8 mouse cellular contexts compared by ENCODE assay signal in genomic region chr15:38602187-38602870, GRCm38 (mm10).
A peak's percentile ranks its signal among the peaks of the same experiment; 100 is the strongest.
DNase-seq lines count a peak whose midpoint lies in the region; ATAC-seq and TF ChIP-seq lines count a peak whose summit lies in the region.

No protein-coding gene starts in this region.

- TF ChIP-seq CTCF in midbrain, postnatal 0 days (IDR thresholded peaks at IDR 0.05) = no peak

- H3K4me2 ChIP-seq in midbrain, postnatal 0 days (ENCODE audit: low read depth, low read length, poor library complexity, severe bottlenecking) = no peak overlapping the region
- H3K4me2 ChIP-seq in midbrain, embryonic 15.5 days = no peak overlapping the region
- no peak overlapping the region for H3K4me2 ChIP-seq in kidney, embryonic 14.5 days (replicated peaks; ENCODE audit: low read depth, low read length)

- WGBS in midbrain, postnatal 0 days = 68% methylated on average over 12 of the region's 12 CpGs
- WGBS in midbrain, embryonic 15.5 days = 73% methylated on average over 12 of the region's 12 CpGs
- WGBS in kidney, embryonic 14.5 days = 72% methylated on average over 12 of the region's 12 CpGs

- no peaks in the 10 kb centered on the region for H3K4me1 ChIP-seq in midbrain, postnatal 0 days (ENCODE audit: insufficient read depth, low read length)
- no peaks in the 10 kb centered on the region for H3K4me1 ChIP-seq in midbrain, embryonic 15.5 days
- no peaks in the 10 kb centered on the region for H3K4me1 ChIP-seq in kidney, embryonic 14.5 days (ENCODE audit: control insufficient read depth, insufficient read depth, low read length)

- peak; percentile 72 for DNase-seq in midbrain, postnatal 0 days (ENCODE audit: low spot score)
- peak; percentile 87 for DNase-seq in fat pad, adult 2 months (ENCODE audit: extremely low read depth, low read depth, low spot score)
- peak; percentile 91 for DNase-seq in induced T-regulatory cell, adult 2 months (ENCODE audit: low read depth)
- peak; percentile 83 for DNase-seq in lung, postnatal 36 days
- DNase-seq in spleen, postnatal 36 days (ENCODE audit: low spot score in 2 of 2) = peak; percentile 78
- no peak for DNase-seq in retina, postnatal 1 day

- no peak overlapping the region for H3K9ac ChIP-seq in midbrain, postnatal 0 days (replicated peaks; ENCODE audit: low read length, poor library complexity, severe bottlenecking)
- H3K9ac ChIP-seq in midbrain, embryonic 15.5 days = no peak overlapping the region
- H3K9ac ChIP-seq in kidney, embryonic 14.5 days (ENCODE audit: low read depth, low read length) = no peak overlapping the region

- peak; percentile 44; the same call in 1 of the 2 replicates for ATAC-seq in midbrain, postnatal 0 days (ENCODE audit: low FRiP score)
- ATAC-seq in midbrain, embryonic 15.5 days (replicated peaks) = no peak
- ATAC-seq in kidney, embryonic 14.5 days (ENCODE audit: low FRiP score, low TSS enrichment) = no peak

- no peak overlapping the region for H3K27ac ChIP-seq in midbrain, postnatal 0 days (ENCODE audit: low read depth, low read length)
- H3K27ac ChIP-seq in midbrain, embryonic 15.5 days = no peak overlapping the region
- no peak overlapping the region for H3K27ac ChIP-seq in kidney, embryonic 14.5 days (ENCODE audit: low read depth, low read length)

- H3K27me3 ChIP-seq in midbrain, postnatal 0 days (ENCODE audit: insufficient read depth, low read length) = no peaks in the 10 kb centered on the region
- no peaks in the 10 kb centered on the region for H3K27me3 ChIP-seq in midbrain, embryonic 15.5 days (replicated peaks)
- no peaks in the 10 kb centered on the region for H3K27me3 ChIP-seq in kidney, embryonic 14.5 days (ENCODE audit: control insufficient read depth, insufficient read depth, low read length)

- no peaks in the 10 kb centered on the region for H3K9me3 ChIP-seq in midbrain, postnatal 0 days (ENCODE audit: low read length)
- no peaks in the 10 kb centered on the region for H3K9me3 ChIP-seq in midbrain, embryonic 15.5 days
- no peaks in the 10 kb centered on the region for H3K9me3 ChIP-seq in kidney, embryonic 14.5 days (ENCODE audit: control insufficient read depth, low read length)

- H3K4me3 ChIP-seq in midbrain, postnatal 0 days (ENCODE audit: low read depth, low read length) = no peak overlapping the region
- no peak overlapping the region for H3K4me3 ChIP-seq in midbrain, embryonic 15.5 days
- H3K4me3 ChIP-seq in kidney, embryonic 14.5 days (ENCODE audit: low read length) = no peak overlapping the region

- H3K36me3 ChIP-seq in midbrain, postnatal 0 days (ENCODE audit: insufficient read depth, low read length) = no peaks in the 10 kb centered on the region
- H3K36me3 ChIP-seq in midbrain, embryonic 15.5 days (replicated peaks) = no peaks in the 10 kb centered on the region
- no peaks in the 10 kb centered on the region for H3K36me3 ChIP-seq in kidney, embryonic 14.5 days (ENCODE audit: control insufficient read depth, insufficient read depth, low read length)
